Mouse (Mus musculus) midbrain, embryonic 11.5 days (tissue): ENCODE measurements at regions not wholly inside any gene's neighbourhood (a gene's known extent, or its start where the extent isn't known, plus 50 kb on each side); places are given as distances from the start of the nearest gene placed in this dataset.

ENCODE experiments used
- ATAC-seq: fragments of 200-750 bp; cut with Nextera tagmentation; 2 replicates; pipeline ENCODE4 v1.8.0; 2017; ENCODE audit warnings: moderate TSS enrichment, moderate library complexity; ENCODE audit not compliant: low FRiP score
- DNase-seq: peaks from one replicate; pipeline ENCODE4 v3.0.0; 2015; ENCODE audit warnings: low spot score; ENCODE audit errors: missing footprints
- H3K27ac ChIP-seq: fragments of 300-500 bp; sonication (generic); 2 replicates; pipeline ENCODE4 v1.5.1; 2014; ENCODE audit warnings: low read depth, low read length
- H3K27me3 ChIP-seq: fragments of 300-500 bp; sonication (generic); 2 replicates; pipeline ENCODE4 v1.6.1; 2014; ENCODE audit warnings: mild to moderate bottlenecking, low read length, moderate library complexity, mixed read lengths; ENCODE audit not compliant: control insufficient read depth, insufficient read depth
- H3K36me3 ChIP-seq: fragments of 300-500 bp; sonication (generic); 2 replicates; pipeline ENCODE4 v1.6.1; 2014; ENCODE audit warnings: mild to moderate bottlenecking, low read length, moderate library complexity, mixed read lengths; ENCODE audit not compliant: control insufficient read depth, insufficient read depth
- H3K4me1 ChIP-seq: fragments of 300-500 bp; sonication (generic); 2 replicates; pipeline ENCODE4 v1.6.1; 2014; ENCODE audit warnings: low read length; ENCODE audit not compliant: control insufficient read depth, insufficient read depth
- H3K4me2 ChIP-seq: fragments of 300-500 bp; sonication (generic); 2 replicates; pipeline ENCODE4 v1.6.1; 2014; ENCODE audit warnings: mild to moderate bottlenecking, moderate library complexity
- H3K4me3 ChIP-seq: fragments of 300-500 bp; sonication (generic); 2 replicates; pipeline ENCODE4 v1.5.1; 2014; ENCODE audit warnings: low read depth, low read length
- H3K9ac ChIP-seq: fragments of 300-500 bp; sonication (generic); 2 replicates; pipeline ENCODE4 v1.6.1; 2014; ENCODE audit warnings: low read length
- H3K9me3 ChIP-seq: fragments of 300-500 bp; sonication (generic); 2 replicates; pipeline ENCODE4 v1.6.1; 2016; ENCODE audit warnings: low read length; ENCODE audit not compliant: control insufficient read depth
- WGBS: fragments of 180-500 bp; shearing (Covaris S2); extraction: QIAGEN DNeasy Blood & Tissue Kit; methylation state at CpG from one replicate; pipeline ENCODE4 v1.1.7; 2014; 5-methylcytosine and 5-hydroxymethylcytosine counted together

- WGBS: 76% methylated on average over 16 of the region's 16 CpGs
These were observed 104.2 kb downstream of the Zfp36l2 start for GRCm38 (mm10) chr17:84083307-84084263.

GRCm38 (mm10) chr17:84082571-84082970 is 105.2 kb downstream of the Zfp36l2 start:
- no peak overlapping the region for H3K4me2 ChIP-seq
- H3K9me3 ChIP-seq: no peaks in the 10 kb centered on the region
- ATAC-seq (no peak), DNase-seq (no peak)
- H3K4me3 ChIP-seq: no peak overlapping the region
- H3K36me3 ChIP-seq: no peaks in the 10 kb centered on the region
- no peaks in the 10 kb centered on the region for H3K27me3 ChIP-seq
- 95% methylated on average over 5 of the region's 5 CpGs for WGBS
- H3K9ac ChIP-seq: no peak overlapping the region
- H3K27ac ChIP-seq: no peak overlapping the region
- peaks cover 3% of the 10 kb centered on the region; the same call in 1 of the 2 replicates for H3K4me1 ChIP-seq

More at GRCm38 (mm10) chr17:84083307-84084263, 104.2 kb downstream of the Zfp36l2 start:
- no peak overlapping the region for H3K9ac ChIP-seq
- H3K36me3 ChIP-seq: no peaks in the 10 kb centered on the region
- ATAC-seq (no peak), DNase-seq (no peak)
- H3K4me1 ChIP-seq: peaks cover 3% of the 10 kb centered on the region; the same call in 1 of the 2 replicates
- H3K27me3 ChIP-seq: no peaks in the 10 kb centered on the region
- no peak overlapping the region for H3K27ac ChIP-seq
- H3K9me3 ChIP-seq: no peaks in the 10 kb centered on the region
- H3K4me3 ChIP-seq: no peak overlapping the region
- no peak overlapping the region for H3K4me2 ChIP-seq

GRCm38 (mm10) chr17:84081751-84082352 is 105.9 kb downstream of the Zfp36l2 start:
- WGBS: 76% methylated on average over 8 of the region's 8 CpGs
- no peak for ATAC-seq
- no peak for DNase-seq
- H3K9ac ChIP-seq: no peak overlapping the region
- no peak overlapping the region for H3K27ac ChIP-seq
- peaks cover 3% of the 10 kb centered on the region; the same call in 1 of the 2 replicates for H3K4me1 ChIP-seq
- H3K27me3 ChIP-seq: no peaks in the 10 kb centered on the region
- H3K4me3 ChIP-seq: no peak overlapping the region
- H3K4me2 ChIP-seq: no peak overlapping the region
- H3K36me3 ChIP-seq: no peaks in the 10 kb centered on the region
- H3K9me3 ChIP-seq: no peaks in the 10 kb centered on the region

GRCm38 (mm10) chr17:84075081-84075938 is 112.4 kb downstream of the Zfp36l2 start:
- H3K9ac ChIP-seq: no peak overlapping the region
- H3K4me3 ChIP-seq: no peak overlapping the region
- DNase-seq (no peak), ATAC-seq (no peak)
- H3K27ac ChIP-seq: no peak overlapping the region
- no peak overlapping the region for H3K4me2 ChIP-seq
- H3K27me3 ChIP-seq: no peaks in the 10 kb centered on the region
- peaks cover 3% of the 10 kb centered on the region; the same call in 1 of the 2 replicates for H3K4me1 ChIP-seq
- no peaks in the 10 kb centered on the region for H3K9me3 ChIP-seq
- WGBS: 88% methylated on average over 3 of the region's 3 CpGs
- no peaks in the 10 kb centered on the region for H3K36me3 ChIP-seq

GRCm38 (mm10) chr17:84074000-84074782 is 113.6 kb downstream of the Zfp36l2 start:
- Histone ChIP-seq H3K27me3 (no peaks in the 10 kb centered on the region), H3K4me1 (peaks cover 3% of the 10 kb centered on the region; the same call in 1 of the 2 replicates), H3K9ac (no peak overlapping the region), H3K4me2 (no peak overlapping the region), H3K9me3 (no peaks in the 10 kb centered on the region), H3K27ac (no peak overlapping the region), H3K4me3 (no peak overlapping the region), H3K36me3 (no peaks in the 10 kb centered on the region)
- ATAC-seq (no peak), DNase-seq (no peak)
- 89% methylated on average over 10 of the region's 10 CpGs for WGBS

GRCm38 (mm10) chr17:84072426-84073030 is 115.2 kb downstream of the Zfp36l2 start:
- Histone ChIP-seq H3K4me1 (peaks cover 3% of the 10 kb centered on the region; the same call in 1 of the 2 replicates), H3K27ac (no peak overlapping the region), H3K9ac (no peak overlapping the region), H3K9me3 (no peaks in the 10 kb centered on the region), H3K27me3 (no peaks in the 10 kb centered on the region), H3K36me3 (no peaks in the 10 kb centered on the region), H3K4me3 (no peak overlapping the region), H3K4me2 (no peak overlapping the region)
- DNase-seq (no peak), ATAC-seq (no peak)
- 47% methylated on average over 4 of the region's 4 CpGs for whole genome bisulfite sequencing

- Histone ChIP-seq H3K4me1 (peaks cover 7% of the 10 kb centered on the region), H3K27ac (no peak overlapping the region), H3K27me3 (no peaks in the 10 kb centered on the region), H3K4me2 (no peak overlapping the region), H3K9ac (no peak overlapping the region), H3K36me3 (no peaks in the 10 kb centered on the region), H3K4me3 (no peak overlapping the region), H3K9me3 (no peaks in the 10 kb centered on the region)
- DNase-seq: no peak
- ATAC-seq: no peak
- 88% methylated on average over 2 of the region's 2 CpGs for WGBS
These were observed 115.9 kb downstream of the Zfp36l2 start for GRCm38 (mm10) chr17:84071855-84072254.

- Histone ChIP-seq H3K9me3 (no peaks in the 10 kb centered on the region), H3K36me3 (no peaks in the 10 kb centered on the region), H3K4me2 (no peak overlapping the region), H3K27me3 (no peaks in the 10 kb centered on the region), H3K9ac (no peak overlapping the region), H3K27ac (no peak overlapping the region), H3K4me1 (peaks cover 7% of the 10 kb centered on the region), H3K4me3 (no peak overlapping the region)
- ATAC-seq: no peak
- DNase-seq: no peak
- WGBS: 78% methylated on average over 3 of the region's 3 CpGs
These were observed 117.2 kb downstream of the Zfp36l2 start for GRCm38 (mm10) chr17:84070596-84070995.
